Mouse (Mus musculus): ENCODE data around the gene Strn3. TPM values are rescaled to one million over a fixed set of nuclear protein-coding genes. Genes with fewer than 3 reads are reported as not detected.
A peak's percentile ranks its signal among the peaks of the same experiment; 100 is the strongest.
"Not testable (repeated sequence)": the region's sequence is repeated elsewhere in the genome, so short reads cannot be mapped to it uniquely, and the experiment has no call there.

Strn3 gene
- polyA plus RNA-seq, 1 experiment from 2014 or later: 36.3 TPM

DNA sequence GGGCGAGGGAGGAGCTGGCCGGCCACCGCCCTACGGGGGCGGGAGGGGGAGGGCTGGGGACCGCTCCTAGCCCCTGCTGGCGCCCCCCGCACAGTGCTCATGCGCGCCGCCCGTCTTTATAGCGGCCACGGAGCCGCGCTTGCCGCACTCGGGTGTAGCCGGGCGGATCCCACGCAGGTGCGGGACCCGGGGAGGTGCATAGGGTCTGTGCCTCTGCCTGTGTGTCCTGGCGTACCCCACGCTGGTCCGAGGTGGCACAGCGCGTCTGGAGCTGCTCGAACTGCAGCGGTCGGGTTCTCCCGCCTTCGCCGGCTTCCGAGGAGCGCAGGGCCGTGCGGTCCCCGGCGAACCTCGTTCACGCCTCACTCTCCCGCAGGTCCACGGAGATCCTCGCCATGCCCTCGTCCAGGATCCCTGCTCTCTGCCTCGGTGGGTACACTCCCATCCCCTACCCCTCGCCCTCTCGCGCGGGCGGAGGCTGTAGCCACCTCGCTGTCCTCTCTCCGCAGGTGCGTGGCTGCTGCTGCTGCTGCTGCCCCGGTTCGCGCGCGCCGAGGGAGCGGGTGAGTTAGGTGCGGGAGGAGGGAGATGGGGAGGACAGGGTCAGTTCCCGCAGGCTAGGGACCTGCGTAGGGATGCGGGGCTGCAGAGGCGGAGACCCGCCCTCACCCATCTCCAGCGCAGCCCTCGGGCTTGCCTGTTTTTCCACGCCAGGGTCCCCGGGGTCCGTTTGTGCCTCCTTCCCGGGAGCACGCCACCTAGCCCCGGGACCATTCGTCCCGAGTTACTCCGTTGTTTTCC lies 98.3 kb downstream of the Strn3 start, which contains the start of gene Coch:
Coch (plus strand) TSS at position 113 of the 801 bp plus-strand sequence.
- H3K36me3 ChIP-seq: no peaks in the 10 kb centered on the region
- WGBS: under 1% methylated on average over 68 of the region's 79 CpGs
- peaks cover 18% of the 10 kb centered on the region for H3K27me3 ChIP-seq
- no peak within 1 kb of the TSS for H3K27ac ChIP-seq (replicated peaks)
- H3K4me3 ChIP-seq: peak within 1 kb of the TSS; percentile 81
- peak within 1 kb of the TSS; percentile 84 for H3K4me2 ChIP-seq
- no peaks in the 10 kb centered on the region for H3K9me3 ChIP-seq
- H3K9ac ChIP-seq: peak within 1 kb of the TSS; percentile 66
- peaks cover 18% of the 10 kb centered on the region for H3K4me1 ChIP-seq (replicated peaks)
- peak; percentile 91 for ATAC-seq (ENCODE audit: low FRiP score, low read depth)

DNA sequence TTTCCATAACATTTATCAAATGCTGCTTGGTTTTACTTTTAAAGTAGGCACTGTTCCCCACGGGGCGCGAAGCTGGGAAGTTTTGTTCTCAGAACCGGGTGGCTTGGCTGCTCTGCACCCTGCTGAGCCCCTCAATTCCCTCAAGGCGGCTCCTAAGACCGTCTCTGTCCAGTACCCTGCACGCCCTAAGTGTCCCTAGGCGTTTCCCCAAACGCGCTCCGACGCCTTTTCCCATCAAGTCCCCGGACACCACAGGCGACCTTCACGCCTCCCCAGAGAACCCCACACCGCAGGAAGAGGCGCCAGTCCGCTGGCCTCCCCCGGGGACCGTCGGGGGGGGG lies 98.8 kb downstream of the Strn3 start:
- peak; percentile 52; the same call in 1 of the 2 replicates for ATAC-seq (ENCODE audit: low FRiP score, low read depth)
- H3K9ac ChIP-seq: peak overlapping the region; percentile 66
- peak overlapping the region; percentile 84 for H3K4me2 ChIP-seq
- H3K36me3 ChIP-seq: no peaks in the 10 kb centered on the region
- no peak overlapping the region for H3K27ac ChIP-seq (replicated peaks)
- H3K9me3 ChIP-seq: no peaks in the 10 kb centered on the region
- under 1% methylated on average over 19 of the region's 21 CpGs for WGBS
- peaks cover 18% of the 10 kb centered on the region for H3K27me3 ChIP-seq
- peaks cover 18% of the 10 kb centered on the region for H3K4me1 ChIP-seq (replicated peaks)
- H3K4me3 ChIP-seq: peak overlapping the region; percentile 81

DNA sequence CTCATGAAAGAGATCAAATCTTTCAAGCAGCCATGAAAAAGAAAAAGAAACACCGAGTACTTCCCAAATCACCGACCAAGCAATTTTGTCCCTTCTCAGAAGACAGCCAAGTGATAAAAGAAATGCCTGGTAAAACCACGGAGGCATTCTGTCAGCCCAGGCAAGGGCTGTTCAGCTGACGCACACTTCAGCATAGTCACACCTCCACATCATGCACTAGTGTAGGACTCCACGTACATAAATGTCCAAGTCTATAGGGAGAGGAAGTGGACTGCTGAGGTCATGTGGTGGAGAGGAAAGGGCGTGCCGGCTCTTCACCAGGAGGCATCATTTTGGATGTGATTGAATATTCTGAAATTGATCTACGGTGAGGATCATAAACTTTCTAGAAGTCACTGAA lies 99.8 kb downstream of the Strn3 start:
- Histone ChIP-seq H3K36me3 (no peaks in the 10 kb centered on the region), H3K27me3 (peaks cover 18% of the 10 kb centered on the region), H3K4me3 (no peak overlapping the region), H3K27ac (replicated peaks) (no peak overlapping the region), H3K9ac (no peak overlapping the region), H3K4me2 (no peak overlapping the region), H3K4me1 (replicated peaks) (peaks cover 18% of the 10 kb centered on the region), H3K9me3 (no peaks in the 10 kb centered on the region)
- ATAC-seq (ENCODE audit: low FRiP score, low read depth): no peak
- WGBS: 60% methylated on average over 8 of the region's 8 CpGs

DNA sequence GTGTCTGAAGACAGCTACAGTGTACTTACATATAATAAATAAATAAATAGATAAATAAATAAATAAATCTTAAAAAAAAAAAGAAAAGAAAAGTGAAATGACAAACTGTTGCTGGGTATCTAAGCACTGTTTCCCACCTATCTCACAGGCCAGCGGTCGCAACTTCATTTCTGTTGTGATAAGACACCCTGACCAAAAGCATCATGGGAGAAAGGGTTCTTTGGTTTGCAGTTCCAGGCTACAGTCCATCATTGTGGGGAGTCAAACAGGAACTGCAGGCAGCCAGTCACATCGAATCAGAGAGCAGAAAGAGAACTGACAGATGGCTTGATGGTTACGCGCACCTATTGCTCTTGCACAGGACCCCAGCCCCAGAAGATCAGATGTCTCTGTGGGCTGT lies 102.4 kb downstream of the Strn3 start:
- H3K4me1 ChIP-seq (replicated peaks): peaks cover 13% of the 10 kb centered on the region
- peaks cover 7% of the 10 kb centered on the region; the same call in 1 of the 2 replicates for H3K27me3 ChIP-seq
- ATAC-seq (ENCODE audit: low FRiP score, low read depth): no peak
- no peaks in the 10 kb centered on the region for H3K9me3 ChIP-seq
- no peak overlapping the region for H3K9ac ChIP-seq
- WGBS: 89% methylated on average over 5 of the region's 5 CpGs
- H3K4me3 ChIP-seq: no peak overlapping the region
- no peak overlapping the region for H3K27ac ChIP-seq (replicated peaks)
- no peak overlapping the region for H3K4me2 ChIP-seq
- no peaks in the 10 kb centered on the region for H3K36me3 ChIP-seq

DNA sequence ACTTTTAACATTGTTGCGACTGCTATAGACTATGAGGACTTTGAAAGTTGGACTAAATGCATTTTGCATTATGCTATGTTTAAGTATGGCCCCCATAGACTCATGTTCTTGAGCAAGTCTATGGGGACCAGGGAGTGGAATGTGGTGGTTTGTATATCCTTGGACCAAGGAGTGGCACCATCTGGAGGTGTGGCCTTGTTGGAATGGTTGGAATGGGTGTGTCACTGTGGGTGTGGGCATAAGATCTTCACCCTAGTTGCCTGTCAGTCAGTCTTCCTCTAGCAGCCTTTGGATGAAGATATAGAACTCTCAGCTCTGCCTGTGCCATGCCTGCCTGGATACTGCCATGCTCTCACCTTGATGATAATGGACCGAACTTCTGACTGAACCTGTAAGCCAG lies 113.9 kb downstream of the Strn3 start:
- H3K4me3 ChIP-seq; H3K9ac ChIP-seq; H3K27ac ChIP-seq (replicated peaks); H3K4me2 ChIP-seq; H3K4me1 ChIP-seq (replicated peaks); H3K9me3 ChIP-seq; ATAC-seq (ENCODE audit: low FRiP score, low read depth); H3K27me3 ChIP-seq; H3K36me3 ChIP-seq: not testable (repeated sequence)
- WGBS: 93% methylated on average over 2 of the region's 2 CpGs

DNA sequence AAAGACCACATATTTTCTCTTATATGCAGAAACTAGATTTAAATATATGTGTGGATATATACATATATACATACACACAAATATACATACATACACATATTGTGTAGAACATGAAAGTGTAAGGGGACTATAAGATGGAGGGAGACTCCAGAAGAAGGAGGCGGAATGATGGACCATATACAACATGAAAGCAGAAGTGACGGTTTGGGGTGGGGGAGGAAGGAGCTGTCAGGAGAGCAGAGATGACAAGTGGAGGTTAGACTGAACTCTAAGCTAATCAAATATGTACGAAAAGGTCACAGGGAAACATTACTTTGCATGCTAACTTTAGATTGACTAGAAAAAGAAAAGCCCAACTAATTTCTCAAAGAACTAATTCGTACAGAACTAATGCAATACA lies 119.0 kb downstream of the Strn3 start:
- Histone ChIP-seq H3K36me3 (no peaks in the 10 kb centered on the region), H3K4me3 (no peak overlapping the region), H3K27me3 (no peaks in the 10 kb centered on the region), H3K4me1 (replicated peaks) (no peaks in the 10 kb centered on the region), H3K9ac (no peak overlapping the region), H3K4me2 (no peak overlapping the region), H3K9me3 (no peaks in the 10 kb centered on the region), H3K27ac (replicated peaks) (no peak overlapping the region)
- 83% methylated on average over 4 of the region's 4 CpGs for WGBS
- ATAC-seq (ENCODE audit: low FRiP score, low read depth): no peak

DNA sequence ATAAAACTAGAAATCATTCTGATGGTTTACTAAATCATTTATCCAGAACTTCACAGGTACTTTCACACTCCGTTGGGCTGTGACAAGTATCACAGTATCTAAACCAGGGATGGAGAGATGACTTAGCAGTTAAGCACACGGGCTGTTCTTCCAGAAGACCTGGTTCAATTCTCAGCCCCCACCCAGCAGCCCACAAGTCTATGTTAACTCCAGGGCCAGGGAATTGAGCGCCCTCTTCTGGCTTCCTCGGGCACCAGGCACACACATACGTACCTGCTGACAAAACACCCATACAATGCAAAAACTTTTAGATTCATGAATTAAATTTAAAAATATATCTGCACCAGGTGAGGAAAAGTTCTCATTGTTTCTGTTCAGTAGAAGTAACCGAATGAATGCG lies 121.8 kb downstream of the Strn3 start:
- no peaks in the 10 kb centered on the region for H3K27me3 ChIP-seq
- no peak for ATAC-seq (ENCODE audit: low FRiP score, low read depth)
- H3K4me3 ChIP-seq: no peak overlapping the region
- no peak overlapping the region for H3K4me2 ChIP-seq
- no peak overlapping the region for H3K9ac ChIP-seq
- no peak overlapping the region for H3K27ac ChIP-seq (replicated peaks)
- H3K9me3 ChIP-seq: no peaks in the 10 kb centered on the region
- no peaks in the 10 kb centered on the region for H3K4me1 ChIP-seq (replicated peaks)
- no peaks in the 10 kb centered on the region for H3K36me3 ChIP-seq
- 75% methylated on average over 7 of the region's 7 CpGs for WGBS

DNA sequence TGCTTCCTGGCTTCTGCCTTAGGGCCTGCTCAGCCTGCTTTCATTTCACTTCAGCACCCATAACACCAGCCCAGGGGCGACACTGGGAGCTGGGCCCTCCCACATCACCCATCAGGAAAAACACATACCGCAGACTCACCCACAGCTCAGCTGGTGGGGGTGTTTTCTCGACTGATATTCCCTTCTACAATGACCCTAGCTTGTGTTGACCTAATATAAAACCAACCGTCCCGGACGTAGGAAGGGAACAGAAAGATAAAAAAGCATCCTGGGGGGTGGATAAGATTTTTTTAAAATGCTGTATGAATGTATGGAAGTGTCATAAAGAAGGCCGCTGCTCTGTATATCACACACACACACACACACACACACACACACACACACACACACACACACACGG lies 122.2 kb downstream of the Strn3 start:
- Histone ChIP-seq H3K9me3 (no peaks in the 10 kb centered on the region), H3K27me3 (no peaks in the 10 kb centered on the region), H3K9ac (no peak overlapping the region), H3K4me3 (no peak overlapping the region), H3K4me2 (no peak overlapping the region), H3K36me3 (no peaks in the 10 kb centered on the region), H3K4me1 (replicated peaks) (no peaks in the 10 kb centered on the region), H3K27ac (replicated peaks) (no peak overlapping the region)
- 92% methylated on average over 8 of the region's 8 CpGs for WGBS
- ATAC-seq (ENCODE audit: low FRiP score, low read depth): no peak

DNA sequence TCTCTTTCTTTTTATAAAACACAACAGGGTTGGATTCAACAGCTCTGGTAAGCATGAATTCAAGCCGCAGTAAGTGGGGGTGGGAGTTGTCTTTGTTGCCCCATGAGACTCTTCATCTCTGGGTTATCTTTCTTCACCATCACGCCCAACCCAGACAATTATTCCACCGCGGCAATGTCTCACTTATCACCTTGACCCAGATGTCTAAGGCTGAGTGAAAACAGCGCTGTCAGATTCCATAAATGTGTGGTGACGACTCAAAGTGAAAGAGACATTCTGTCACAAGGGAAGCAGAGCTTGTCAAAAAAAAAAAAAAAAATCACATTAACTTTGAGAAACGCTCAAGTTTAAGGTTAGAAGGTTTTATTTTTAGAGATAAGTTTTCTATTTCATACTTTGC lies 124.5 kb downstream of the Strn3 start:
- H3K4me1 ChIP-seq (replicated peaks): no peaks in the 10 kb centered on the region
- H3K36me3 ChIP-seq: no peaks in the 10 kb centered on the region
- 80% methylated on average over 7 of the region's 7 CpGs for WGBS
- no peak overlapping the region for H3K9ac ChIP-seq
- no peaks in the 10 kb centered on the region for H3K9me3 ChIP-seq
- no peak overlapping the region for H3K27ac ChIP-seq (replicated peaks)
- ATAC-seq (ENCODE audit: low FRiP score, low read depth): no peak
- no peaks in the 10 kb centered on the region for H3K27me3 ChIP-seq
- no peak overlapping the region for H3K4me3 ChIP-seq
- no peak overlapping the region for H3K4me2 ChIP-seq

DNA sequence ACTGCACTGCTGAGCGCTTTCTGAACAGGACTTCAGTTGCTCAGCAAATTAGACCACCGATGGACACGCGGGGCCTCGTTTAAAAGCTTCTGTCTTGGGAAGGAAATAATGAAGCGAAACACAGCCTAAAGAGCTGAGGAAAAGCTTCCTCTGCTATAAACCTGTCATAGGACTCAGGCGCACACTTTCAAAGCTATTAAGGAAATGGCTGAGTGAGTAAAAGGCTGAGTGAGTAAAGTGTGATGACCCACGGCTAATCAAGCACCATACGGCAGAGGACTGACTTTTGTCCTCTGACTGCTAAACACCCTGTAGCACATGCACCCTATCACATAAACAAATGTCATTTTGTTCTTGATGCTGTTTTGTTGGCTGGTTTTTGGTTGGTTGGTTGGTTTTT lies 130.3 kb downstream of the Strn3 start:
- ATAC-seq (ENCODE audit: low FRiP score, low read depth): no peak
- no peak overlapping the region for H3K4me3 ChIP-seq
- no peaks in the 10 kb centered on the region for H3K36me3 ChIP-seq
- no peak overlapping the region for H3K27ac ChIP-seq (replicated peaks)
- H3K9me3 ChIP-seq: no peaks in the 10 kb centered on the region
- WGBS: 57% methylated on average over 9 of the region's 9 CpGs
- H3K27me3 ChIP-seq: no peaks in the 10 kb centered on the region
- no peak overlapping the region for H3K9ac ChIP-seq
- no peaks in the 10 kb centered on the region for H3K4me1 ChIP-seq (replicated peaks)
- H3K4me2 ChIP-seq: no peak overlapping the region

Other genes starting within 250 kb of the Strn3 start
- 22.2 and 25.0 TPM in 2 replicates for gene Coch, start 98.6 kb downstream of the Strn3 start, polyA plus RNA-seq (2015; fragmentation: Nextera tagmentation; extraction: Ambion mirVana)
- gene Ap4s1, start 864 bp downstream of the Strn3 start, polyA plus RNA-seq (2015; fragmentation: Nextera tagmentation; extraction: Ambion mirVana): 56.4 and 56.7 TPM in 2 replicates
- gene Hectd1, start 137.6 kb upstream of the Strn3 start, polyA plus RNA-seq (2015; fragmentation: Nextera tagmentation; extraction: Ambion mirVana): 35.3 and 37.0 TPM in 2 replicates

All from hindbrain, embryonic 15.5 days (tissue).